Mouse (Mus musculus) small intestine, adult 2 months (tissue): Measurements from ENCODE around the gene Lgals1.

Experiments used
- CTCF ChIP-seq: fragments of 200-500 bp; IDR thresholded peaks from 2 replicates; pipeline ENCODE4 v1.5.1; 2012; ENCODE audit warnings: low read depth, mild to moderate bottlenecking, control low read depth, inconsistent platforms, low read length, moderate library complexity, mixed read lengths; ENCODE audit not compliant: insufficient replicate concordance, insufficient read length; ENCODE audit errors: extremely low read depth
- POLR2A ChIP-seq: fragments of 200-500 bp; IDR thresholded peaks from 2 replicates; pipeline ENCODE4 v1.6.1; 2012; ENCODE audit warnings: low read depth, mild to moderate bottlenecking, control low read depth, inconsistent platforms, low read length, moderate library complexity

GRCm38 (mm10) chr15:78896149-78896548, 30.4 kb upstream of the Lgals1 start:
- no peak for TF ChIP-seq CTCF
- no peak for TF ChIP-seq POLR2A
